Mouse (Mus musculus): ENCODE measurements around the gene C1ra. TPM values are rescaled to one million over a fixed set of nuclear protein-coding genes. Genes with fewer than 3 reads are reported as not detected.
A peak's percentile ranks its signal among the peaks of the same experiment; 100 is the strongest.

C1ra gene
- polyA plus RNA-seq, 1 experiment from 2014 or later, result 2.8 TPM

GRCm38 (mm10) chr6:124492842-124493561 lies 19.2 kb upstream of the C1ra start, which contains the start of gene C1rl:
C1rl (plus strand) TSS chr6:124493113.
- peak within 1 kb of the TSS; percentile 41 for H3K27ac ChIP-seq (ENCODE audit: low read depth, low read length)
- H3K4me1 ChIP-seq (replicated peaks; ENCODE audit: control insufficient read depth, insufficient read depth, low read length), result peaks cover 9% of the 10 kb centered on the region
- H3K4me2 ChIP-seq, result peak within 1 kb of the TSS; percentile 45
- 29% methylated on average over 2 of the region's 4 CpGs for WGBS
- no peaks in the 10 kb centered on the region for H3K36me3 ChIP-seq (ENCODE audit: control insufficient read depth, insufficient read depth, low read length)
- H3K9ac ChIP-seq (ENCODE audit: low read depth, low read length), result peak within 1 kb of the TSS; percentile 51
- no peaks in the 10 kb centered on the region for H3K9me3 ChIP-seq (ENCODE audit: control insufficient read depth, low read length)
- H3K4me3 ChIP-seq (ENCODE audit: low read depth, low read length), result peak within 1 kb of the TSS; percentile 8; the same call in 1 of the 2 replicates
- ATAC-seq (replicated peaks; ENCODE audit: low FRiP score) (peak; percentile 91), DNase-seq (ENCODE audit: low spot score) (peak; percentile 71)
- H3K27me3 ChIP-seq (replicated peaks; ENCODE audit: control insufficient read depth, insufficient read depth, low read length), result no peaks in the 10 kb centered on the region

- no peaks in the 10 kb centered on the region for H3K27me3 ChIP-seq (replicated peaks; ENCODE audit: control insufficient read depth, insufficient read depth, low read length)
- H3K9ac ChIP-seq (ENCODE audit: low read depth, low read length), result no peak overlapping the region; the same call in 1 of the 2 replicates
- H3K4me1 ChIP-seq (replicated peaks; ENCODE audit: control insufficient read depth, insufficient read depth, low read length), result peaks cover 9% of the 10 kb centered on the region
- 0 out of 2 replicates have a peak overlapping the region, but pooled peaks have one; percentile 5 for H3K4me2 ChIP-seq
- H3K27ac ChIP-seq (ENCODE audit: low read depth, low read length), result peak overlapping the region; percentile 14
- H3K4me3 ChIP-seq (ENCODE audit: low read depth, low read length), result no peak overlapping the region
- DNase-seq (ENCODE audit: low spot score) (peak; percentile 36), ATAC-seq (replicated peaks; ENCODE audit: low FRiP score) (peak; percentile 53)
- WGBS, result 60% methylated on average over 5 of the region's 5 CpGs
- no peaks in the 10 kb centered on the region for H3K9me3 ChIP-seq (ENCODE audit: control insufficient read depth, low read length)
- H3K36me3 ChIP-seq (ENCODE audit: control insufficient read depth, insufficient read depth, low read length), result no peaks in the 10 kb centered on the region
Measured at GRCm38 (mm10) chr6:124493886-124494285, 18.3 kb upstream of the C1ra start.

- no peaks in the 10 kb centered on the region for H3K9me3 ChIP-seq (ENCODE audit: control insufficient read depth, low read length)
- peaks cover 9% of the 10 kb centered on the region for H3K4me1 ChIP-seq (replicated peaks; ENCODE audit: control insufficient read depth, insufficient read depth, low read length)
- H3K36me3 ChIP-seq (ENCODE audit: control insufficient read depth, insufficient read depth, low read length), result no peaks in the 10 kb centered on the region
- no peaks in the 10 kb centered on the region for H3K27me3 ChIP-seq (replicated peaks; ENCODE audit: control insufficient read depth, insufficient read depth, low read length)
- WGBS, result 85% methylated on average over 5 of the region's 5 CpGs
- DNase-seq (ENCODE audit: low spot score) (no peak), ATAC-seq (replicated peaks; ENCODE audit: low FRiP score) (no peak)
- no peak overlapping the region for H3K9ac ChIP-seq (ENCODE audit: low read depth, low read length)
- no peak overlapping the region for H3K27ac ChIP-seq (ENCODE audit: low read depth, low read length)
- H3K4me2 ChIP-seq, result no peak overlapping the region
- H3K4me3 ChIP-seq (ENCODE audit: low read depth, low read length), result no peak overlapping the region
Measured at GRCm38 (mm10) chr6:124496054-124496453, 16.2 kb upstream of the C1ra start.

- Histone ChIP-seq H3K27me3 (replicated peaks; ENCODE audit: control insufficient read depth, insufficient read depth, low read length) (no peaks in the 10 kb centered on the region), H3K27ac (ENCODE audit: low read depth, low read length) (no peak overlapping the region; the same call in 1 of the 2 replicates), H3K4me1 (replicated peaks; ENCODE audit: control insufficient read depth, insufficient read depth, low read length) (no peaks in the 10 kb centered on the region), H3K9ac (ENCODE audit: low read depth, low read length) (no peak overlapping the region), H3K4me2 (no peak overlapping the region), H3K36me3 (ENCODE audit: control insufficient read depth, insufficient read depth, low read length) (no peaks in the 10 kb centered on the region), H3K4me3 (ENCODE audit: low read depth, low read length) (no peak overlapping the region), H3K9me3 (ENCODE audit: control insufficient read depth, low read length) (no peaks in the 10 kb centered on the region)
- ATAC-seq (replicated peaks; ENCODE audit: low FRiP score) (no peak), DNase-seq (ENCODE audit: low spot score) (peak; percentile 26)
- WGBS, result 52% methylated on average over 10 of the region's 10 CpGs
Measured at GRCm38 (mm10) chr6:124499914-124500566, 12.2 kb upstream of the C1ra start.

- WGBS, result 73% methylated on average over 4 of the region's 4 CpGs
- Histone ChIP-seq H3K27me3 (replicated peaks; ENCODE audit: control insufficient read depth, insufficient read depth, low read length) (no peaks in the 10 kb centered on the region), H3K36me3 (ENCODE audit: control insufficient read depth, insufficient read depth, low read length) (no peaks in the 10 kb centered on the region; the same call in 1 of the 2 replicates), H3K9me3 (ENCODE audit: control insufficient read depth, low read length) (no peaks in the 10 kb centered on the region), H3K4me3 (ENCODE audit: low read depth, low read length) (no peak overlapping the region), H3K4me2 (no peak overlapping the region), H3K27ac (ENCODE audit: low read depth, low read length) (no peak overlapping the region), H3K9ac (ENCODE audit: low read depth, low read length) (no peak overlapping the region), H3K4me1 (replicated peaks; ENCODE audit: control insufficient read depth, insufficient read depth, low read length) (no peaks in the 10 kb centered on the region)
- DNase-seq (ENCODE audit: low spot score), result no peak
- ATAC-seq (replicated peaks; ENCODE audit: low FRiP score), result no peak
Measured at GRCm38 (mm10) chr6:124501473-124501872, 10.7 kb upstream of the C1ra start.

- WGBS, result 83% methylated on average over 5 of the region's 5 CpGs
- no peak overlapping the region for H3K27ac ChIP-seq (ENCODE audit: low read depth, low read length)
- H3K9ac ChIP-seq (ENCODE audit: low read depth, low read length), result no peak overlapping the region
- H3K4me3 ChIP-seq (ENCODE audit: low read depth, low read length), result no peak overlapping the region
- no peaks in the 10 kb centered on the region for H3K27me3 ChIP-seq (replicated peaks; ENCODE audit: control insufficient read depth, insufficient read depth, low read length)
- DNase-seq (ENCODE audit: low spot score), result no peak
- no peaks in the 10 kb centered on the region for H3K4me1 ChIP-seq (replicated peaks; ENCODE audit: control insufficient read depth, insufficient read depth, low read length)
- no peaks in the 10 kb centered on the region for H3K9me3 ChIP-seq (ENCODE audit: control insufficient read depth, low read length)
- no peak for ATAC-seq (replicated peaks; ENCODE audit: low FRiP score)
- no peaks in the 10 kb centered on the region; the same call in 1 of the 2 replicates for H3K36me3 ChIP-seq (ENCODE audit: control insufficient read depth, insufficient read depth, low read length)
- H3K4me2 ChIP-seq, result no peak overlapping the region
Measured at GRCm38 (mm10) chr6:124502021-124502420, 10.2 kb upstream of the C1ra start.

GRCm38 (mm10) chr6:124505028-124505427 lies 7.2 kb upstream of the C1ra start:
- WGBS, result 49% methylated on average over 4 of the region's 4 CpGs

GRCm38 (mm10) chr6:124506991-124507390 lies 5.2 kb upstream of the C1ra start:
- H3K27me3 ChIP-seq (replicated peaks; ENCODE audit: control insufficient read depth, insufficient read depth, low read length), result no peaks in the 10 kb centered on the region
- no peaks in the 10 kb centered on the region for H3K4me1 ChIP-seq (replicated peaks; ENCODE audit: control insufficient read depth, insufficient read depth, low read length)
- DNase-seq (ENCODE audit: low spot score) (no peak), ATAC-seq (replicated peaks; ENCODE audit: low FRiP score) (no peak)
- no peak overlapping the region for H3K4me3 ChIP-seq (ENCODE audit: low read depth, low read length)
- H3K9me3 ChIP-seq (ENCODE audit: control insufficient read depth, low read length), result no peaks in the 10 kb centered on the region
- H3K9ac ChIP-seq (ENCODE audit: low read depth, low read length), result no peak overlapping the region
- H3K36me3 ChIP-seq (ENCODE audit: control insufficient read depth, insufficient read depth, low read length), result no peaks in the 10 kb centered on the region; the same call in 1 of the 2 replicates
- H3K27ac ChIP-seq (ENCODE audit: low read depth, low read length), result no peak overlapping the region
- 77% methylated on average over 6 of the region's 6 CpGs for WGBS
- H3K4me2 ChIP-seq, result no peak overlapping the region

More at GRCm38 (mm10) chr6:124505028-124505427, 7.2 kb upstream of the C1ra start:
- Histone ChIP-seq H3K27me3 (replicated peaks; ENCODE audit: control insufficient read depth, insufficient read depth, low read length) (no peaks in the 10 kb centered on the region), H3K36me3 (ENCODE audit: control insufficient read depth, insufficient read depth, low read length) (no peaks in the 10 kb centered on the region; the same call in 1 of the 2 replicates), H3K9me3 (ENCODE audit: control insufficient read depth, low read length) (no peaks in the 10 kb centered on the region), H3K4me2 (no peak overlapping the region; the same call in 1 of the 2 replicates), H3K9ac (ENCODE audit: low read depth, low read length) (no peak overlapping the region), H3K4me3 (ENCODE audit: low read depth, low read length) (no peak overlapping the region), H3K4me1 (replicated peaks; ENCODE audit: control insufficient read depth, insufficient read depth, low read length) (no peaks in the 10 kb centered on the region), H3K27ac (ENCODE audit: low read depth, low read length) (no peak overlapping the region)
- no peak for DNase-seq (ENCODE audit: low spot score)
- no peak for ATAC-seq (replicated peaks; ENCODE audit: low FRiP score)
